Mouse (Mus musculus) limb, embryonic 11.5 days (tissue): Measurements from ENCODE around the gene Ccdc54. TPM values are rescaled to one million over a fixed set of nuclear protein-coding genes. Genes with fewer than 3 reads are reported as not detected.

Experiments
- ATAC-seq: fragments of 200-750 bp; cut with Nextera tagmentation; 2 replicates; pipeline ENCODE4 v1.8.0; 2017; ENCODE audit warnings: low read depth; ENCODE audit not compliant: insufficient number of reproducible peaks, low FRiP score, low TSS enrichment
- DNase-seq: peaks from one replicate; pipeline ENCODE4 v3.0.0-alpha.2; 2015; ENCODE audit warnings: low spot score
- H3K27ac ChIP-seq: fragments of 300-500 bp; sonication (generic); replicated peaks from 2 replicates; pipeline ENCODE4 v1.5.1; 2014; ENCODE audit warnings: low read depth, mild to moderate bottlenecking, low read length
- H3K27me3 ChIP-seq: fragments of 300-500 bp; sonication (generic); 2 replicates; pipeline ENCODE4 v1.6.1; 2014; ENCODE audit warnings: mild to moderate bottlenecking, low read length, mixed read lengths; ENCODE audit not compliant: control insufficient read depth, insufficient read depth
- H3K36me3 ChIP-seq: fragments of 300-500 bp; sonication (generic); 2 replicates; pipeline ENCODE4 v1.6.1; 2014; ENCODE audit warnings: mild to moderate bottlenecking, low read length, moderate library complexity, mixed read lengths; ENCODE audit not compliant: control insufficient read depth, insufficient read depth
- H3K4me1 ChIP-seq: fragments of 300-500 bp; sonication (generic); 2 replicates; pipeline ENCODE4 v1.6.1; 2014; ENCODE audit warnings: low read length, mixed read lengths; ENCODE audit not compliant: control insufficient read depth, insufficient read depth
- H3K4me2 ChIP-seq: fragments of 300-500 bp; sonication (generic); 2 replicates; pipeline ENCODE4 v1.6.1; 2014; ENCODE audit warnings: low read depth, mild to moderate bottlenecking, moderate library complexity; ENCODE audit not compliant: severe bottlenecking
- H3K4me3 ChIP-seq: fragments of 300-500 bp; sonication (generic); 2 replicates; pipeline ENCODE4 v1.5.1; 2014; ENCODE audit warnings: low read depth, low read length
- H3K9ac ChIP-seq: fragments of 300-500 bp; sonication (generic); 2 replicates; pipeline ENCODE4 v1.6.1; 2014; ENCODE audit warnings: mild to moderate bottlenecking, low read length
- H3K9me3 ChIP-seq: fragments of 300-500 bp; sonication (generic); 2 replicates; pipeline ENCODE4 v1.6.1; 2016; ENCODE audit warnings: low read length; ENCODE audit not compliant: control insufficient read depth
- WGBS: fragments of 180-500 bp; shearing (Covaris S2); extraction: QIAGEN DNeasy Blood & Tissue Kit; methylation state at CpG from one replicate; pipeline ENCODE4 v1.1.7; 2014; 5-methylcytosine and 5-hydroxymethylcytosine counted together
- polyA plus RNA-seq: library from polyadenylated mRNA; unstranded; fragments of >200 nt; fragmentation: Nextera tagmentation; extraction: Ambion mirVana; gene quantifications from 2 replicates; pipeline ENCODE4 v1.2.1, GENCODE M21; 2014

Ccdc54 gene
- polyA plus RNA-seq, 1 experiment from 2014 or later: not detected

DNA sequence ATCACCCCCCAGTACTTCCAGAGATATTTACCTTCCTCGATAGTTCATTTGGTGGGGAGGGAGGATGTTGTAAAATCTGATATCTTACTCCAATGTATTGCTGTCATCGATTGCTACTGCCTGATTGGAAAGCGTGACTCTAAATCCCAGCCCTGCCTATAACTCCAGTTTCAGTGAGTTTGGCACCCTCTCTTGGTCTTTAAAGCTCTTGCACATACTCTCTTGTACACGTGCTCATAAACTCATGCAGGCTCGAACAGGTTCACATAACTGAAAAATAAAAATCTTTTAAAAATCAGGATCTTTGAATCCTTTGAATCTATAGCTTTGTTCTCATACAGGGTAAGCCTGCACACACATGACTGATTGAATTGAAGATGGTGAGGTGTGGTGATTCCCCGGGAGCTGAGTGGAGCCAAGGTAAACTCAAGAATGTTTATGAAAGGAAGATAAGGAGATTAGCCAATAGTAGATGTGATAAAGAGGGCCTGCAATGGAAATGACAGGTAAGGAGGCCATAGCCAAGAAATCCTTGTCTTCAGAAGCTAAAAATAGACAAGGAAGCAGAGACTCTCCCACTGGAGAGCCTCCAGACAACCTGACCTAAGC lies 31.7 kb downstream of the Ccdc54 start:
- H3K4me2 ChIP-seq: no peak overlapping the region
- WGBS: 83% methylated on average over 6 of the region's 6 CpGs
- DNase-seq (no peak), ATAC-seq (no peak)
- H3K27ac ChIP-seq: no peak overlapping the region
- no peak overlapping the region for H3K9ac ChIP-seq
- H3K36me3 ChIP-seq: no peaks in the 10 kb centered on the region
- H3K27me3 ChIP-seq: no peaks in the 10 kb centered on the region
- no peak overlapping the region for H3K4me3 ChIP-seq
- no peaks in the 10 kb centered on the region for H3K9me3 ChIP-seq
- no peaks in the 10 kb centered on the region for H3K4me1 ChIP-seq

DNA sequence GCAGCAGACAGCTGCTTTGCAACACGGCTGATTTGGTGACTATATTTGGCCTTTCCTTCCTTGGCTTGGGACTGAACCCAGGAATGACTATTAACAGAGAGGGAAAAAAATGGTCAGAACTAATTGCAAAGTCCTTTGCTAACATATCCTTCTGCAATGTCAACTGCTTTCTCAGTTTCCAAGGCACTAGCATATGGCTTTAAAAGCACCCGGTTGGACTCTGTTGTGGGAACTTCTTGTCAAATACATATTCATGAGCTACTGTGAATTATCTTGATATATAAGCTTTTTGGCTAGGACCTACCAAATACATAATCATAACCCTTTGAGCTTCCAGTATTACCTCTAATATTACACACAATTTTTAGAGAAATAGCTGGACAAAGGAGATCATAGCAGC lies 37.1 kb downstream of the Ccdc54 start:
- H3K9ac ChIP-seq: no peak overlapping the region
- 88% methylated on average over 2 of the region's 2 CpGs for WGBS
- H3K9me3 ChIP-seq: no peaks in the 10 kb centered on the region
- no peaks in the 10 kb centered on the region for H3K36me3 ChIP-seq
- H3K4me2 ChIP-seq: no peak overlapping the region
- no peak overlapping the region for H3K27ac ChIP-seq
- no peaks in the 10 kb centered on the region for H3K4me1 ChIP-seq
- ATAC-seq: no peak
- no peaks in the 10 kb centered on the region for H3K27me3 ChIP-seq
- no peak overlapping the region for H3K4me3 ChIP-seq
- no peak for DNase-seq

DNA sequence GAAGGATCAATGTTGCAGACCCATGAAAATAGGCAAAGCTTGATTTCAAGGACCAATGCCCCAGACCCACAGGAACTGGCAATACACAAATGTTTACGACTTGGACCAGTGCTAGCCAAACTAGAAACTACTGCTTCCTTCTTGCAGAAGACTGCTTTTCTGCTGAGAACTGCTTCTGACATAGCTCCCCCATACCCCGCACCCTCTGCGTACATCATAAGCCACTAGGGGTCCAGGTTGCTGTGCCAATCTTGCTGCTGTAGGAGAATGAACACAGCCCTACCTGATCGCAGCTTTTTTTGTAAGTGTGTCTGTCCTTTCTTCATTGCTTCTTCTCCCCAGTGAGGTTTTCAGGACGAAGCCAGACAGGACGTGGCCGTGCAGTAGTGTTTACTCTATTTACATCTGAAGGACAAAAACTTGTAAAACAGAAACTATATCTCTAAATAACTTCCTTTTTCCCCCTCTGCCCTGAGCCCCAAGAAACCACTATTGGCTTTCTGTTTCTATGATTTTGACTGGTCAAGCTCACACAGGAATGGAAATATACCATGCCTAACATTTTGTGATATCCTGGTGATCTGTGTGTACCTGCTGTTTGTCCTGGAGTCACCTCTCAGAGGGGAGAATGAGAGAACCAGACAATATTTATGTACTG lies 39.0 kb downstream of the Ccdc54 start:
- Histone ChIP-seq H3K9me3 (no peaks in the 10 kb centered on the region), H3K27me3 (no peaks in the 10 kb centered on the region), H3K27ac (no peak overlapping the region), H3K4me1 (no peaks in the 10 kb centered on the region), H3K9ac (no peak overlapping the region), H3K4me3 (no peak overlapping the region), H3K4me2 (no peak overlapping the region), H3K36me3 (no peaks in the 10 kb centered on the region)
- 87% methylated on average over 7 of the region's 7 CpGs for WGBS
- ATAC-seq (no peak), DNase-seq (no peak)

DNA sequence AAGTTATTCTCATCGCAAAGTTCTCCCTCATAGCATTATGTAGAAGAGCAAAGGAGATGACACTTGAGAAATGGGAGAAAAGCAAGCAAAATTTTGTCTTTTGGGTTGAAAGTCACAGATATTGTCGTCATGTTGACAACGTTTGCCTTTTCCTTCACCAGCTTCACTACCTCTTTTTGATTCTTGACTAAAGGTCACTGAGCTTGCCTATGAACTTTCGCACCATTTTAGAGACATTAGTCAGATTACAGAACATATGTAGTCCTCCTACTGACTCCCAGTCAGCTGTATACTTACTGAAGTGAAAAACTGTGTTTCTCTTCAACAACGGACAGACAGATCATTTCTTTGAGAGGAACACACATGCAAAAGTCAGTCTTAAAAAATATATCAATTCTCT lies 40.0 kb downstream of the Ccdc54 start:
- Histone ChIP-seq H3K4me2 (no peak overlapping the region), H3K36me3 (no peaks in the 10 kb centered on the region), H3K9me3 (no peaks in the 10 kb centered on the region), H3K9ac (no peak overlapping the region), H3K4me1 (no peaks in the 10 kb centered on the region), H3K27me3 (no peaks in the 10 kb centered on the region), H3K4me3 (no peak overlapping the region), H3K27ac (no peak overlapping the region)
- ATAC-seq: no peak
- 91% methylated on average over 5 of the region's 5 CpGs for WGBS
- DNase-seq: no peak

DNA sequence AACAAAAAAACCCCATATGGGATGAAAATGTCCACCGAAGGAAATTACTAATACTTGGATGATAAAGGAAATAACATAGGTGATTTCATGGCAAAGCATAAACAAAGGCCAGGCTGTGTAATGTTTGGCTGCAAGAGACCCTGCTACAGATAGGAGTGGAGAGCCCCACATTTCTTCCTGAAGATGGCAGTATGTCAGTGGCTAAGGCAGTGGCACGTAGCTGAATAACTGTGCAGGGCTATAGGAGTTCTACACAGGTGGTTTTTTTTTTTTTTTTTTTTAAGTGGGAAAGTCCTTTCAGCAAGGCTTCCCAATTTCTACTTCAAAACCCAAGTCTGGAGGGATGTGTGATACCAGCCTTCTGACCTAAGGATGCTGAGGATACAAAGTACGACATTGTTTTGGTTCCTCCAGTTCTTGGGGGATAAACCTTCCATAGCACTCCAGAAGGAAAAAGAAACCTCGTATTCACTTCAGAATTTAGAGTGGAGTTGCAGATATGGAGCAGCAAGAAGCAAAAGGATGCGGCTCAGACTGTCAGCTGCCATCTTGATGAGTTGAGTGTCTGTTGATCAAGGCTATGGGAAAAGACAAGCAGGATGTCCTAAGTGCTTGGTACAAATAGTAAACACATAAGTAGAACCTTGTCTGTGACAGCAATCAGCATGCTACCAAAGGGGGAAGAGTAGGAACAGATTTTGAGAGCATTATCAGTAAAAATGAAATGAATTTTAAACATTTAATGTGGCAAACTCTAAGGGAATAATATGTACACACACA lies 48.2 kb downstream of the Ccdc54 start:
- Histone ChIP-seq H3K27ac (no peak overlapping the region), H3K9me3 (no peaks in the 10 kb centered on the region), H3K4me3 (no peak overlapping the region), H3K4me1 (no peaks in the 10 kb centered on the region), H3K4me2 (no peak overlapping the region), H3K9ac (no peak overlapping the region), H3K36me3 (no peaks in the 10 kb centered on the region), H3K27me3 (no peaks in the 10 kb centered on the region)
- ATAC-seq (no peak), DNase-seq (peak; percentile 18)
- WGBS: 61% methylated on average over 5 of the region's 5 CpGs

Other genes with a start within 250 kb of the Ccdc54 start
- 37.5 and 40.8 TPM in 2 replicates for gene Bbx, start 158.8 kb downstream of the Ccdc54 start, polyA plus RNA-seq